Mouse (Mus musculus) CH12.LX (cell line): ENCODE results near the gene Bco2. TPM values are rescaled to one million over a fixed set of nuclear protein-coding genes. Genes with fewer than 3 reads are reported as not detected.

Source experiments
- DNase-seq: peaks from one replicate; pipeline ENCODE4 v3.0.0-alpha.2; 2013; ENCODE audit errors: extremely low read depth
- H3K27ac ChIP-seq: 2 replicates; pipeline ENCODE4 v1.5.1; 2012; ENCODE audit warnings: low read depth, mild to moderate bottlenecking, control low read depth, moderate library complexity; ENCODE audit not compliant: insufficient read depth
- H3K27me3 ChIP-seq: replicated peaks from 2 replicates; pipeline ENCODE3; 2012; ENCODE audit warnings: inconsistent platforms
- H3K36me3 ChIP-seq, 2 experiments: replicated peaks in 1 of 2; 2 replicates each; pipeline versions ENCODE3 to v1.6.1; 2012; ENCODE audit warnings: inconsistent platforms in 1 of 2, low read length in 1 of 2, mild to moderate bottlenecking in 1 of 2, mixed read lengths in 1 of 2, moderate library complexity in 1 of 2; ENCODE audit not compliant: control insufficient read depth in 1 of 2, insufficient read depth in 1 of 2
- H3K4me1 ChIP-seq, 2 experiments: 2 replicates each; pipeline ENCODE4 v1.6.1; 2012; ENCODE audit warnings: inconsistent platforms in 1 of 2, moderate library complexity in 1 of 2; ENCODE audit not compliant: insufficient read depth in 2 of 2, control insufficient read depth in 1 of 2
- H3K4me2 ChIP-seq: 2 replicates; pipeline ENCODE4 v1.6.1; 2012; ENCODE audit warnings: low read depth, mild to moderate bottlenecking, control low read depth; ENCODE audit not compliant: poor library complexity, insufficient read depth, severe bottlenecking
- H3K4me3 ChIP-seq, 3 experiments: fragments of 150-350 bp in 1 of 3; sonication (generic) in 1 of 3; replicated peaks in 1 of 3; 2 replicates each; pipeline versions ENCODE3 to v1.5.1; 2011 to 2012; ENCODE audit warnings: low read depth in 2 of 3, low read length in 2 of 3, mild to moderate bottlenecking in 2 of 3, moderate library complexity in 2 of 3, control low read depth in 1 of 3, improper control_type of control experiment in 1 of 3, inconsistent platforms in 1 of 3, mixed read lengths in 1 of 3; ENCODE audit not compliant: poor library complexity in 1 of 3
- H3K79me2 ChIP-seq: replicated peaks from 2 replicates; pipeline ENCODE4 v1.6.1; 2012; ENCODE audit warnings: mild to moderate bottlenecking, moderate library complexity; ENCODE audit not compliant: control insufficient read depth, poor library complexity, insufficient read depth, severe bottlenecking; ENCODE audit errors: extremely low read depth
- H3K9ac ChIP-seq: 2 replicates; pipeline ENCODE4 v1.6.1; 2012; ENCODE audit warnings: low read depth, mild to moderate bottlenecking, control low read depth, moderate library complexity; ENCODE audit not compliant: insufficient read depth
- H3K9me3 ChIP-seq: replicated peaks from 2 replicates; pipeline ENCODE3; 2012; ENCODE audit warnings: low read length, inconsistent platforms, mixed read lengths
- BHLHE40 ChIP-seq: IDR thresholded peaks from 2 replicates; pipeline ENCODE4 v1.6.1; 2011; ENCODE audit warnings: mild to moderate bottlenecking, low read depth, low read length, improper control_type of control experiment
- E2F4 ChIP-seq: IDR thresholded peaks from 2 replicates; pipeline ENCODE4 v1.6.1; 2011; ENCODE audit warnings: low read depth, low read length, improper control_type of control experiment; ENCODE audit not compliant: insufficient replicate concordance
- EP300 ChIP-seq: IDR thresholded peaks from 2 replicates; pipeline ENCODE4 v1.6.1; 2011; ENCODE audit warnings: low read length, improper control_type of control experiment
- ETS1 ChIP-seq: conservative IDR thresholded peaks from 2 replicates; pipeline ENCODE4 v1.6.1; 2012; ENCODE audit warnings: low read depth, mild to moderate bottlenecking, inconsistent platforms, low read length, improper control_type of control experiment, moderate library complexity
- GABPA ChIP-seq: IDR thresholded peaks from 2 replicates; pipeline ENCODE4 v1.6.1; 2012; ENCODE audit warnings: low read depth, low read length, improper control_type of control experiment, inconsistent platforms; ENCODE audit not compliant: insufficient replicate concordance
- HCFC1 ChIP-seq: IDR thresholded peaks from 2 replicates; pipeline ENCODE4 v1.6.1; 2012; ENCODE audit warnings: low read depth, mild to moderate bottlenecking, inconsistent platforms, low read length, improper control_type of control experiment
- JUN ChIP-seq: IDR thresholded peaks from 2 replicates; pipeline ENCODE4 v1.6.1; 2011; ENCODE audit warnings: low read depth, mild to moderate bottlenecking, low read length, improper control_type of control experiment, moderate library complexity; ENCODE audit not compliant: insufficient read depth
- JUND ChIP-seq: conservative IDR thresholded peaks from 2 replicates; pipeline ENCODE4 v1.6.1; 2011; ENCODE audit warnings: low read depth, low read length, improper control_type of control experiment
- KAT2A ChIP-seq: IDR thresholded peaks from 2 replicates; pipeline ENCODE4 v1.6.1; 2012; ENCODE audit warnings: low read length, improper control_type of control experiment, inconsistent platforms; ENCODE audit not compliant: insufficient replicate concordance
- MAZ ChIP-seq: IDR thresholded peaks from 2 replicates; pipeline ENCODE4 v1.6.1; 2012; ENCODE audit warnings: low read depth, mild to moderate bottlenecking, inconsistent platforms, low read length, improper control_type of control experiment, moderate library complexity
- NELFE ChIP-seq: IDR thresholded peaks from 2 replicates; pipeline ENCODE4 v1.6.1; 2011; ENCODE audit warnings: low read depth, low read length, improper control_type of control experiment
- NRF1 ChIP-seq: IDR thresholded peaks from 2 replicates; pipeline ENCODE4 v1.6.1; 2014; ENCODE audit warnings: low read depth, mild to moderate bottlenecking, inconsistent platforms, low read length, improper control_type of control experiment, moderate library complexity
- POLR2A ChIP-seq: IDR thresholded peaks from 2 replicates; pipeline ENCODE4 v1.6.1; 2011; ENCODE audit warnings: low read depth, mild to moderate bottlenecking, improper control_type of control experiment, low read length
- SIN3A ChIP-seq: IDR thresholded peaks from 2 replicates; pipeline ENCODE4 v1.6.1; 2012; ENCODE audit warnings: low read length, improper control_type of control experiment, inconsistent platforms
- SMC3 ChIP-seq: IDR thresholded peaks from 2 replicates; pipeline ENCODE4 v1.6.1; 2011; ENCODE audit warnings: low read depth, low read length, improper control_type of control experiment
- TBP ChIP-seq: conservative IDR thresholded peaks from 2 replicates; pipeline ENCODE4 v1.6.1; 2011; ENCODE audit warnings: low read depth, low read length, improper control_type of control experiment
- USF1 ChIP-seq: IDR thresholded peaks from 2 replicates; pipeline ENCODE4 v1.6.1; 2014; ENCODE audit warnings: low read depth, mild to moderate bottlenecking, inconsistent platforms, low read length, improper control_type of control experiment
- ZC3H11A ChIP-seq: IDR thresholded peaks from 2 replicates; pipeline ENCODE4 v1.6.1; 2012; ENCODE audit warnings: low read depth, mild to moderate bottlenecking, inconsistent platforms, low read length, improper control_type of control experiment
- ZKSCAN1 ChIP-seq: IDR thresholded peaks from 2 replicates; pipeline ENCODE4 v1.6.1; 2012; ENCODE audit warnings: low read depth, inconsistent platforms, low read length, improper control_type of control experiment, borderline replicate concordance
- ZMIZ1 ChIP-seq: IDR thresholded peaks from 2 replicates; pipeline ENCODE4 v1.6.1; 2012; ENCODE audit warnings: low read depth, mild to moderate bottlenecking, inconsistent platforms, low read length, improper control_type of control experiment
- ZNF384 ChIP-seq: IDR thresholded peaks from 2 replicates; pipeline ENCODE4 v1.6.1; 2012; ENCODE audit warnings: low read depth, low read length, improper control_type of control experiment, inconsistent platforms
- dilution Hi-C: fragments of 300-500 bp; cut with MboI; formaldehyde crosslinking; loops from 2 replicates; pipeline ENCODE4 v1.14.3; 2020; ENCODE audit warnings: low sequenced_read_pairs; ENCODE audit not compliant: extremely low pct_unique_long_range_greater_than_20kb, extremely low pct_ligation_motif_present
- in situ Hi-C: fragments of 300-500 bp; cut with MboI; formaldehyde crosslinking; loops from 3 replicates; pipeline ENCODE4 v1.14.3; 2019; ENCODE audit warnings: low sequenced_read_pairs, low pct_ligation_motif_present, low pct_unique_long_range_greater_than_20kb, mixed read lengths
- polyA plus RNA-seq: library from polyadenylated mRNA; unstranded; fragments of >175 nt; gene quantifications from 2 replicates; pipeline ENCODE4 v1.2.1, GENCODE M21; 2012; ENCODE audit warnings: low read depth; ENCODE audit not compliant: insufficient read length
- total RNA-seq, 2 experiments: library from RNA; depleted of rRNA; stranded (reverse); fragments of 300-350 nt in 1 of 2; fragments of >200 nt in 1 of 2; gene quantifications; 2 replicates each; pipeline ENCODE4 v1.2.3; 2012 to 2014

Bco2 gene
- total and polyA plus RNA-seq, 3 experiments: 0.68 to 1.2 (median 0.93) TPM

GRCm38 (mm10) chr9:50497536-50497935 lies 57.4 kb downstream of the Bco2 start:
- H3K27ac ChIP-seq: no peak overlapping the region
- H3K4me3 ChIP-seq: no peak overlapping the region
- no peaks in the 10 kb centered on the region for H3K27me3 ChIP-seq
- H3K4me1 ChIP-seq: peaks cover 7 to 18% of the 10 kb centered on the region in 2 experiments; a peak in 3 of 4 replicates
- no peak overlapping the region for H3K4me2 ChIP-seq
- no peaks in the 10 kb centered on the region for H3K9me3 ChIP-seq
- TF ChIP-seq HCFC1: no peak
- no peak for TF ChIP-seq NELFE
- no peak for TF ChIP-seq JUN
- TF ChIP-seq SIN3A: no peak
- no peak for TF ChIP-seq MAZ
- no peak for TF ChIP-seq POLR2A
- TF ChIP-seq ZMIZ1: no peak
- TF ChIP-seq NRF1: no peak
- TF ChIP-seq JUND: no peak
- TF ChIP-seq SMC3: no peak
- TF ChIP-seq E2F4: no peak
- TF ChIP-seq USF1: no peak
- TF ChIP-seq, all 38 proteins: peak for 0
- in situ Hi-C loops (no loop called here), dilution Hi-C loops (no loop called here)
- DNase-seq: no peak
- no peaks in the 10 kb centered on the region for H3K79me2 ChIP-seq
- no peaks in the 10 kb centered on the region for H3K36me3 ChIP-seq
- H3K9ac ChIP-seq: no peak overlapping the region

GRCm38 (mm10) chr9:50497076-50497475 lies 57.9 kb downstream of the Bco2 start:
- Histone ChIP-seq H3K4me2 (no peak overlapping the region), H3K9me3 (no peaks in the 10 kb centered on the region), H3K27me3 (no peaks in the 10 kb centered on the region), H3K27ac (no peak overlapping the region), H3K36me3 (no peaks in the 10 kb centered on the region), H3K9ac (no peak overlapping the region), H3K4me1 (peaks cover 9 to 18% of the 10 kb centered on the region in 2 experiments), H3K4me3 (no peak overlapping the region), H3K79me2 (no peaks in the 10 kb centered on the region)
- in situ Hi-C loops: no loop called here
- TF ChIP-seq TBP (no peak), ZC3H11A (no peak)
- dilution Hi-C loops: no loop called here
- DNase-seq: no peak

- in situ Hi-C loops: no loop called here
- no peak for DNase-seq
- Histone ChIP-seq H3K4me2 (no peak overlapping the region), H3K27me3 (no peaks in the 10 kb centered on the region), H3K4me1 (peaks cover 14 to 18% of the 10 kb centered on the region in 2 experiments), H3K79me2 (no peaks in the 10 kb centered on the region), H3K4me3 (no peak overlapping the region), H3K27ac (no peak overlapping the region), H3K9me3 (no peaks in the 10 kb centered on the region)
- dilution Hi-C loops: no loop called here
- TF ChIP-seq BHLHE40 (no peak), USF1 (no peak), KAT2A (no peak), ZC3H11A (no peak), TBP (no peak), GABPA (no peak), SMC3 (no peak), ZKSCAN1 (no peak), ZNF384 (no peak), ETS1 (no peak), HCFC1 (no peak), EP300 (no peak)
- TF ChIP-seq, all 38 proteins: peak for 0
- H3K36me3 ChIP-seq: no peaks in the 10 kb centered on the region
- no peak overlapping the region for H3K9ac ChIP-seq
These were observed 58.4 kb downstream of the Bco2 start for GRCm38 (mm10) chr9:50496546-50496945.
